Mouse (Mus musculus) embryonic facial prominence, embryonic 14.5 days (tissue): ENCODE data around the gene Diaph3. TPM values are rescaled to one million over a fixed set of nuclear protein-coding genes. Genes with fewer than 3 reads are reported as not detected.

ENCODE experiments used
- ATAC-seq: fragments of 200-750 bp; cut with Nextera tagmentation; 2 replicates; pipeline ENCODE4 v1.8.0; 2017; ENCODE audit warnings: low read depth, moderate number of reproducible peaks, moderate TSS enrichment
- DNase-seq: peaks from one replicate; pipeline ENCODE4 v3.0.0-alpha.2; 2015; ENCODE audit warnings: low spot score
- H3K27ac ChIP-seq: fragments of 300-500 bp; sonication (generic); replicated peaks from 2 replicates; pipeline ENCODE4 v1.5.1; 2014; ENCODE audit warnings: low read depth, mild to moderate bottlenecking, low read length, moderate library complexity
- H3K27me3 ChIP-seq: fragments of 300-500 bp; sonication (generic); replicated peaks from 2 replicates; pipeline ENCODE4 v1.6.1; 2014; ENCODE audit warnings: low read length; ENCODE audit not compliant: control insufficient read depth, insufficient read depth
- H3K36me3 ChIP-seq: fragments of 300-500 bp; sonication (generic); 2 replicates; pipeline ENCODE4 v1.6.1; 2014; ENCODE audit warnings: low read length, mixed read lengths; ENCODE audit not compliant: control insufficient read depth, insufficient read depth
- H3K4me1 ChIP-seq: fragments of 300-500 bp; sonication (generic); 2 replicates; pipeline ENCODE4 v1.6.1; 2014; ENCODE audit warnings: antibody characterized with exemption, low read length; ENCODE audit not compliant: control insufficient read depth, insufficient read depth
- H3K4me2 ChIP-seq: fragments of 300-500 bp; sonication (generic); 2 replicates; pipeline ENCODE4 v1.6.1; 2014; ENCODE audit warnings: low read depth, mild to moderate bottlenecking, low read length, moderate library complexity, mixed read lengths
- H3K4me3 ChIP-seq: fragments of 300-500 bp; sonication (generic); 2 replicates; pipeline ENCODE4 v1.5.1; 2014; ENCODE audit warnings: low read depth, mild to moderate bottlenecking, low read length
- H3K9ac ChIP-seq: fragments of 300-500 bp; sonication (generic); 2 replicates; pipeline ENCODE4 v1.6.1; 2014; ENCODE audit warnings: low read depth, mild to moderate bottlenecking, low read length, moderate library complexity, mixed read lengths
- H3K9me3 ChIP-seq: fragments of 300-500 bp; sonication (generic); 2 replicates; pipeline ENCODE4 v1.6.1; 2016; ENCODE audit warnings: low read length; ENCODE audit not compliant: control insufficient read depth
- WGBS: fragments of 180-500 bp; shearing (Covaris S2); extraction: QIAGEN DNeasy Blood & Tissue Kit; methylation state at CpG from one replicate; pipeline ENCODE4 v1.1.7; 2014; 5-methylcytosine and 5-hydroxymethylcytosine counted together
- polyA plus RNA-seq: library from polyadenylated mRNA; unstranded; fragments of >200 nt; fragmentation: Nextera tagmentation; extraction: Ambion mirVana; gene quantifications from 2 replicates; pipeline ENCODE4 v1.2.1, GENCODE M21; 2014

Diaph3 gene
- polyA plus RNA-seq = 9.5 and 13.1 TPM in 2 replicates

DNA sequence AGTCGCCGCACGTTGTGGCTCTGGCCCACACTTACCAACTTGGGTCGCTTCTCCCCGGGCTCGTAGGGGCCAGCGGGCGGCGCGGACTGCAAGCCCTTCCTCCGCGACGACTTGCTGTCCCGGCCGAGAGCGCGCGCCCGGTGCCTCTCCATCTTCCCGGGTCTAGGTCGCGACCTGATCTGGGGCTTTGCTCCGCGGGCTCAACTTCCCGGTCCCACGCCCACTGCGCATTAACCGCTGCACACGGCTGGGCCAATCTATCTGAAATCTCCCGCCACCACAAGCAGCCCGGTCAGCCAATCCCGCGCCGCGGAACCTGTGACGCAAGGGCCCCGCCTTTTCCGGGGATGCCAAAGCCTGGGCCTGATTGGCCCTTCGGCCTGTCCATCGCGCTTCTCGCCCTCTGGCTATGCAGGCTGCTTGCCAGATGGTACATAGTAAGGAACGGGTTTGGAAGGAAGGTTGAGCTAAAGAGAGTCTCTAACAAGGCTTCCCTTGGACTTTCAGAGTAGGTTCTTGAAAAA, at the start of gene Diaph3:
TSS of gene Diaph3 (minus strand) at position 273 of the 524 bp plus-strand sequence.
- H3K27me3 ChIP-seq = no peaks in the 10 kb centered on the region
- no peaks in the 10 kb centered on the region for H3K36me3 ChIP-seq
- H3K9ac ChIP-seq = peak within 1 kb of the TSS; percentile 69
- DNase-seq (peak; percentile 98), ATAC-seq (peak; percentile 99)
- H3K4me1 ChIP-seq = no peaks in the 10 kb centered on the region; the same call in 1 of the 2 replicates
- under 1% methylated on average over 32 of the region's 43 CpGs for WGBS
- H3K4me3 ChIP-seq = peak within 1 kb of the TSS; percentile 75
- peak within 1 kb of the TSS; percentile 75 for H3K27ac ChIP-seq
- no peaks in the 10 kb centered on the region for H3K9me3 ChIP-seq
- H3K4me2 ChIP-seq = peak within 1 kb of the TSS; percentile 85

DNA sequence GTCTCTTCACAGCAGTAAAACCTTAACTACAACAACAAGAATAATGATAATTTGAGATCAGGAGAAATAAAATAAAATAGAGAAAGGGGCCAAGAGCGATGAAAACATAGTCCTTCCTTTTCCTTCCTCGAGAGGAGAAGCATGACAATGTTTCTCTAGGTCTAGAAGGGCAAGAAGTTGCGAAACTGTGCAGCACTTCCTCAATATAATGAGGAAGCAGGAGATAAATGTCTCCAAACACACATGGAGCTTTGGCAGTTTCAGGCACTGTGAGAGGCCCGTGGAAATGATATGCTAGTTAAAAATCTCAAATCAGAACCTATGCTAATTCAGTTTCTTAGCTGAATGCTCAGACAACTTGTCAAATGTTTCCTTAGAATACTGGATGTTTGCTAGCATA, 49.6 kb upstream of the Diaph3 start:
- Histone ChIP-seq H3K27ac (no peak overlapping the region), H3K4me2 (no peak overlapping the region), H3K36me3 (no peaks in the 10 kb centered on the region), H3K27me3 (no peaks in the 10 kb centered on the region), H3K9ac (no peak overlapping the region), H3K4me3 (no peak overlapping the region), H3K4me1 (no peaks in the 10 kb centered on the region), H3K9me3 (no peaks in the 10 kb centered on the region)
- WGBS = 82% methylated on average over 4 of the region's 4 CpGs
- no peak for ATAC-seq
- no peak for DNase-seq

DNA sequence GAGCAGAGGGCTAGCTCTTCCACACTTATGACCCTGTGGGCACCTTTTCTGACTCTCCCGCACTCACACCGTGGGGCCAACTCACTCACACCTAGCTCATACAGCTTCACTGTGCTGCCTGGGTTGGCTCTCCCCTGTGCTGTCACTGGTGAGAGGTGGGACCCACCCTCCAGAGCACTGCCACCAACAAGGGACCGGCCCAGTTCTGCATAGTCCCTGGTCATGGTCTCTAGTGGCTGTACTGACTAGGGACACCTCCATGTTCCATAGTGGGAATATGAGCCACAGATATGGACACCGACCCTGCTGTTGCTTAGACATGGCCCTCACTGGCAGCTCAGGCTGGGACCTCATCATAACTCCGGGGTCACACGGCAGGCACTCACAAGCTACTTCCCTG, 30.5 kb upstream of the Diaph3 start:
- DNase-seq = no peak
- no peaks in the 10 kb centered on the region for H3K9me3 ChIP-seq
- ATAC-seq = no peak
- no peak overlapping the region for H3K9ac ChIP-seq
- no peak overlapping the region for H3K4me2 ChIP-seq
- 89% methylated on average over 6 of the region's 6 CpGs for WGBS
- no peaks in the 10 kb centered on the region for H3K27me3 ChIP-seq
- H3K4me3 ChIP-seq = no peak overlapping the region
- H3K36me3 ChIP-seq = no peaks in the 10 kb centered on the region
- no peaks in the 10 kb centered on the region for H3K4me1 ChIP-seq
- H3K27ac ChIP-seq = no peak overlapping the region

DNA sequence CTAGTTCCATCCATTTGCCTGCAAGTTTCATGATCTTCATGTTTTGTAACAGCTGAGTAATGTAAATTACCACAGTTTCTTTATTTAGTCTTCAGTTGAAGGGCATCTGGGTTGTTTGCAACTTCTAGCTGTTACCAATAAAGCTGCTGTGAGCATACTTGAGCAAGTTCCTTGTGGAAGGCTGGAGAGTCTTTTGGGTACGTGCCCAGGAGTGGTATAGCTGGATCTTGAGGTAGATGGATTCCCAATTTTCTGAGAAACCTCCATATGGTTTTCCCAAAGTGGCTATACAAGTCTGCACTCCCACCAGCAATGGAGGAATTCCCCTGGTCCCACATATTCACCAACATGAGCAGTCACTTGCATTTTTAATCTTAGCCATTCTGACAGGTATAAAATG, 28.1 kb upstream of the Diaph3 start:
- Histone ChIP-seq H3K9ac (no peak overlapping the region), H3K27ac (no peak overlapping the region), H3K4me2 (no peak overlapping the region), H3K27me3 (no peaks in the 10 kb centered on the region), H3K4me3 (no peak overlapping the region), H3K9me3 (no peaks in the 10 kb centered on the region), H3K36me3 (no peaks in the 10 kb centered on the region), H3K4me1 (no peaks in the 10 kb centered on the region)
- 57% methylated on average over 1 of the region's 1 CpGs for WGBS
- ATAC-seq = no peak
- no peak for DNase-seq

DNA sequence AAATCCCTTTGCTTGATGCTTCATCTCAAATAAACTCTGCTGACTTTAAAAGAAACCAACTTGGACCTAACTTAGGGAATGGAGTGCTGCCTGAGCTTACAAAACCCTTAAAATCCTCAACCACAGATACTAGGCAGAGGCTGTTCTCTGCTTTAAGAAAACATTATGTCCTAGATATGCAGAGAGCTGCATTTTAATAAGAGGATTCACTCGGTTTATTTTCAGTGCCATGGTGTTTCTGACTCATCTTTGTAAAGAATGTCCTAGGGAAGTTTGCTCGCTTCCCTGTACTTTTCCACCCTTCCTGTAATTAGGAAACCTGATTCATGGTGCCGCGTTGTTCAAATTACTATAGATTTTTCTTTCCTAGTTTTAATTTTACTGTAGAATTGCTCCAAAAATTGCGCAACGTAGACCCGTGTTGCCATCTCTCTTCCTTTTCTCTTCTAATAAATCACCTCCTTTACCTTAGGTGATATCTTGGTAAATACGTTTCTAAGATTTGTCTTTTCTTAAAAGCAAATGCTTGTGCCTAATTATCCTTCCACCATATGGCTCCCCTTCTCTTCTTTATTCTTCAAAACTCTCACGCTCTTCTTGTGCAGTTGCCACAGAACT, 14.7 kb upstream of the Diaph3 start:
- Histone ChIP-seq H3K4me2 (no peak overlapping the region), H3K36me3 (no peaks in the 10 kb centered on the region), H3K9ac (no peak overlapping the region), H3K4me3 (no peak overlapping the region), H3K27me3 (no peaks in the 10 kb centered on the region), H3K27ac (no peak overlapping the region), H3K4me1 (no peaks in the 10 kb centered on the region), H3K9me3 (no peaks in the 10 kb centered on the region)
- WGBS = 73% methylated on average over 9 of the region's 9 CpGs
- no peak for DNase-seq
- no peak for ATAC-seq

DNA sequence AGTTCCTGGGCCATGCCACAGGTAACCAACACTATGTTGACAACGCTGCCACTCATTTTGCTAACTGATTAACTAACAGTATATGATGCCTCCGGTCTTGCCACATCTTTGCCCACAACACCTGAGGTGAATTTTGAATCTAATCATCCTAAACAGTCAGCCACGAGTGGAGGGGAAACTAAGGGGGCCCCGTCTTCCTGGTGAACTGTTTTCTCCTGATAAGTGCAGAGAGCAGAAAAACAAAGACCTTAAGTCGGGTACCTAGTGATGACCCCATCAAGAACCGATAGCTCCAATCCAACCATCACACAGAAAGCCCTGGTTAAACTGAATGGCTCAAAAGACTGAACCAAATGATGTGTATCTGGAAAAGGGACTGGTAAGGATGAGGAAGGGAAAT, 8.6 kb upstream of the Diaph3 start:
- no peak for ATAC-seq
- Histone ChIP-seq H3K4me1 (no peaks in the 10 kb centered on the region), H3K27ac (no peak overlapping the region), H3K9ac (no peak overlapping the region), H3K36me3 (no peaks in the 10 kb centered on the region), H3K27me3 (no peaks in the 10 kb centered on the region), H3K4me3 (no peak overlapping the region), H3K4me2 (no peak overlapping the region), H3K9me3 (no peaks in the 10 kb centered on the region)
- no peak for DNase-seq
- 76% methylated on average over 6 of the region's 6 CpGs for WGBS

DNA sequence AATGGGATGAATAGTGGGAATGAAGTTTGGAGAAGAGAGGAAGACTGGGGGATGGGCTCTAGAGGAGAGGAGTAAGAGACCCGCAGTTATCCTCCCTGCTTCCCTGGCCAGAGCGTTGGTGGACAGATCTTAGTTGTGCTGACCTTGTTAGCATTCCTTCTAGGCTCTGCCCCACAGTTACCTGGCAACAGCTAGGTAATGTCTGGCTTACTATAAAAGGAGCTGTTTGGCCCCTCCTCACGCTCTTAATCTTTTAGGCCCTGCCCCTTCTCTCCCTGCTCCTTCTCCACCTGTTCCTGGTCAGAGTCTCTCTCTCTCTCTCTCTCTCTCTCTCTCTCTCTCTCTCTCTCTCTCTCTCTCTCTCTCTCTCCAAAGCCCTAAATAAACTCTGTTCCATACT, 5.7 kb upstream of the Diaph3 start:
- no peak overlapping the region for H3K27ac ChIP-seq
- H3K27me3 ChIP-seq = no peaks in the 10 kb centered on the region
- no peaks in the 10 kb centered on the region; the same call in 1 of the 2 replicates for H3K4me1 ChIP-seq
- no peak overlapping the region for H3K4me3 ChIP-seq
- H3K36me3 ChIP-seq = no peaks in the 10 kb centered on the region
- no peak overlapping the region for H3K9ac ChIP-seq
- DNase-seq (no peak), ATAC-seq (peak; percentile 84; the same call in 1 of the 2 replicates)
- no peak overlapping the region for H3K4me2 ChIP-seq
- 29% methylated on average over 3 of the region's 3 CpGs for WGBS
- no peaks in the 10 kb centered on the region for H3K9me3 ChIP-seq

DNA sequence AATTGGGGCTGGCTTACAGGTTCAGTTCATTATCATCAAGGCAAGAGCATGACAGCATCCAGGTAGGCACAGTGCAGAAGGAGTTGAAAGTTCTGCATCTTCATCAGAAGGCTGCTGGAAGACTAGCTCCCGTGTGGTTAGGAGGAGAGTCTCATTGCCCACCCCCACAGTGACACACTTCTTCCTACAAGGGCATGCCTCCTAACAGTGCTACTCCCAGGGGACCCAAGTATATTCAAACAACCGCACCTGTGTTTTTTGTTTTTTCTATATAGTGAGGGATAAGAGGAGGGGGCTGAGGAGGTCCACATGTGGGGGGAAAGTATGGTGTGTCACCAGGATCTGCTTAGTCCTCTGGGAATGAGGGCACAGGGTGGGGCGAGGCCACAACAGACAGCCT, 4.3 kb upstream of the Diaph3 start:
- no peaks in the 10 kb centered on the region; the same call in 1 of the 2 replicates for H3K4me1 ChIP-seq
- H3K9me3 ChIP-seq = no peaks in the 10 kb centered on the region
- H3K4me2 ChIP-seq = no peak overlapping the region
- no peak for DNase-seq
- H3K27ac ChIP-seq = no peak overlapping the region
- ATAC-seq = no peak
- 61% methylated on average over 3 of the region's 3 CpGs for WGBS
- no peak overlapping the region for H3K9ac ChIP-seq
- H3K27me3 ChIP-seq = no peaks in the 10 kb centered on the region
- H3K4me3 ChIP-seq = no peak overlapping the region
- H3K36me3 ChIP-seq = no peaks in the 10 kb centered on the region

DNA sequence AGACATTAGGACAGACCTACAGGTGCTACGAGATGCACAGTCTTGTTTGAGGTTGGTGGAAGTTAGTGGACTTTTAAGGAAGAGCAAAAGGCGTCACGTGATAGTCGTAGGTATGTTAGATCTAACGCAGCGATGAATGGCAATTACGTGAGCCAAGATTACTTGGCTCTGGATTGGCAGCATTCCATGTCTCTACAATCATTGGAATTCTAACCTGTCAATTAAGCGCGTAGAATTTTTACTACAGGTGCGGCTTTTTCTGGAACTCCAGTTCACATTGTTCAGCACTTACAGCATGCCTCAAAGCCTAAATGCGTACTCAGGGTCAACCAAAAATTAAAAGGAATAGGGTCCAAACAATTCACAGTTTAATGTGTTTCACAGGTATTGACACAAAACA, 742 bp upstream of the Diaph3 start:
- DNase-seq = peak; percentile 75
- no peaks in the 10 kb centered on the region for H3K36me3 ChIP-seq
- 72% methylated on average over 11 of the region's 11 CpGs for WGBS

More for the DNA sequence above, 742 bp upstream of the Diaph3 start:
- Histone ChIP-seq H3K27ac (peak overlapping the region; percentile 19; the same call in 1 of the 2 replicates), H3K9ac (peak overlapping the region; percentile 32; the same call in 1 of the 2 replicates), H3K4me3 (peak overlapping the region; percentile 75), H3K9me3 (no peaks in the 10 kb centered on the region), H3K4me1 (no peaks in the 10 kb centered on the region; the same call in 1 of the 2 replicates), H3K4me2 (peak overlapping the region; percentile 85), H3K27me3 (no peaks in the 10 kb centered on the region)
- ATAC-seq = no peak
